Mouse (Mus musculus) hindbrain, embryonic 11.5 days (tissue): ENCODE measurements at regions not wholly inside any gene's neighbourhood (a gene's known extent, or its start where the extent isn't known, plus 50 kb on each side); places are given as distances from the start of the nearest gene placed in this dataset.

Experiments used
- ATAC-seq: fragments of 200-750 bp; cut with Nextera tagmentation; 2 replicates; pipeline ENCODE4 v1.8.0; 2017; ENCODE audit warnings: mild to moderate bottlenecking, moderate TSS enrichment, moderate library complexity; ENCODE audit not compliant: low FRiP score
- DNase-seq: peaks from one replicate; pipeline ENCODE4 v3.0.0-alpha.2; 2015; ENCODE audit warnings: low spot score
- H3K27ac ChIP-seq: fragments of 300-500 bp; sonication (generic); 2 replicates; pipeline ENCODE4 v1.5.1; 2014; ENCODE audit warnings: mild to moderate bottlenecking, low read depth, low read length
- H3K27me3 ChIP-seq: fragments of 300-500 bp; sonication (generic); 2 replicates; pipeline ENCODE4 v1.6.1; 2014; ENCODE audit warnings: mild to moderate bottlenecking, low read length, moderate library complexity, mixed read lengths; ENCODE audit not compliant: control insufficient read depth, insufficient read depth
- H3K36me3 ChIP-seq: fragments of 300-500 bp; sonication (generic); 2 replicates; pipeline ENCODE4 v1.6.1; 2014; ENCODE audit warnings: mild to moderate bottlenecking, low read length, moderate library complexity, mixed read lengths; ENCODE audit not compliant: control insufficient read depth, insufficient read depth
- H3K4me1 ChIP-seq: fragments of 300-500 bp; sonication (generic); replicated peaks from 2 replicates; pipeline ENCODE4 v1.6.1; 2014; ENCODE audit warnings: low read length, mixed read lengths; ENCODE audit not compliant: control insufficient read depth, insufficient read depth
- H3K4me2 ChIP-seq: fragments of 300-500 bp; sonication (generic); replicated peaks from 2 replicates; pipeline ENCODE4 v1.6.1; 2014; ENCODE audit warnings: mild to moderate bottlenecking, low read depth, low read length
- H3K4me3 ChIP-seq: fragments of 300-500 bp; sonication (generic); 2 replicates; pipeline ENCODE4 v1.5.1; 2014; ENCODE audit warnings: low read depth, low read length
- H3K9ac ChIP-seq: fragments of 300-500 bp; sonication (generic); 2 replicates; pipeline ENCODE4 v1.6.1; 2014; ENCODE audit warnings: low read depth, low read length
- H3K9me3 ChIP-seq: fragments of 300-500 bp; sonication (generic); 2 replicates; pipeline ENCODE4 v1.6.1; 2016; ENCODE audit warnings: low read length; ENCODE audit not compliant: control insufficient read depth
- WGBS: fragments of 180-500 bp; shearing (Covaris S2); extraction: QIAGEN DNeasy Blood & Tissue Kit; methylation state at CpG from one replicate; pipeline ENCODE4 v1.1.7; 2014; 5-methylcytosine and 5-hydroxymethylcytosine counted together

- no peaks in the 10 kb centered on the region for H3K27me3 ChIP-seq
- ATAC-seq (no peak), DNase-seq (no peak)
- no peak overlapping the region for H3K9ac ChIP-seq
- no peaks in the 10 kb centered on the region for H3K36me3 ChIP-seq
- WGBS, result 92% methylated on average over 5 of the region's 5 CpGs
- no peak overlapping the region for H3K4me2 ChIP-seq
- no peaks in the 10 kb centered on the region for H3K9me3 ChIP-seq
- no peak overlapping the region for H3K27ac ChIP-seq
- no peaks in the 10 kb centered on the region for H3K4me1 ChIP-seq
- no peak overlapping the region for H3K4me3 ChIP-seq
Measured at GRCm38 (mm10) chr4:69346979-69347465, 392.8 kb upstream of the Brinp1 start.

DNA sequence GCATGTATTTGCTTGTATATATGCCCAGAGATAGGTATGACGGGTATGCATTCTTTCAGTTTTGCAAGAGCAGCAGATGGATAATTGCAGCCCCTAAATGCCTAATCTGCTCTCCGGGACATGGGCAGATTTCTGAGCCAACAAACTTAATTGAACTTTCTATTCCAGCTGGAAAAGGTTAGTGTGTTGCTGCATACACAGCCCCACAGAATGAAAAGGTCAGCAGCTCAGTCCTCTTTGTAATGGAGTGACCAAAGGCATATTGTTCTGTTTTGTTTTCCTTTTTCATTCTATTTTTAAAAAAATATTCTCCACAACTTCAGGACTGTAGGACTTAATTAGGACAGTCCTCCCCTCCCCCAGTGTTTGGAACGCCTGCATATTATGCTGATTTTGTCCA lies 373.4 kb upstream of the Brinp1 start:
- H3K4me1 ChIP-seq, result no peaks in the 10 kb centered on the region
- H3K4me3 ChIP-seq, result no peak overlapping the region
- H3K36me3 ChIP-seq, result no peaks in the 10 kb centered on the region
- no peak overlapping the region for H3K4me2 ChIP-seq
- H3K27me3 ChIP-seq, result no peaks in the 10 kb centered on the region
- H3K27ac ChIP-seq, result no peak overlapping the region
- H3K9ac ChIP-seq, result no peak overlapping the region
- ATAC-seq (no peak), DNase-seq (no peak)
- H3K9me3 ChIP-seq, result no peaks in the 10 kb centered on the region
- whole genome bisulfite sequencing, result 75% methylated on average over 3 of the region's 3 CpGs
